Mouse (Mus musculus): ENCODE measurements around the gene Phlpp1.

GRCm38 (mm10) chr1:106395476-106395875 lies 223.9 kb downstream of the Phlpp1 start:
- TF ChIP-seq POLR2A (IDR thresholded peaks at IDR 0.05; ENCODE audit: borderline replicate concordance, low read depth, low read length): no peak
- peak; percentile 76 for TF ChIP-seq CTCF (IDR thresholded peaks at IDR 0.05; ENCODE audit: low read depth, low read length)

Measured in bone marrow macrophage, adult 2 months (primary cell).